Mouse (Mus musculus) CH12.LX (cell line): Measurements from ENCODE around the gene Lifr.

Experiments used
- CTCF ChIP-seq, 2 experiments: IDR thresholded peaks in 1 of 2; conservative IDR thresholded peaks in 1 of 2; 2 replicates each; pipeline ENCODE4 v1.5.1; 2011 to 2012; ENCODE audit warnings: low read depth in 2 of 2, low read length in 2 of 2, improper control_type of control experiment in 1 of 2, inconsistent platforms in 1 of 2, mild to moderate bottlenecking in 1 of 2, moderate library complexity in 1 of 2
- ELF1 ChIP-seq: IDR thresholded peaks from 2 replicates; pipeline ENCODE4 v1.6.1; 2014; ENCODE audit warnings: low read depth, mild to moderate bottlenecking, inconsistent platforms, low read length, improper control_type of control experiment
- GABPA ChIP-seq: IDR thresholded peaks from 2 replicates; pipeline ENCODE4 v1.6.1; 2012; ENCODE audit warnings: low read depth, low read length, improper control_type of control experiment, inconsistent platforms; ENCODE audit not compliant: insufficient replicate concordance
- MAX ChIP-seq: IDR thresholded peaks from 2 replicates; pipeline ENCODE4 v1.6.1; 2011; ENCODE audit warnings: low read length, improper control_type of control experiment
- MAZ ChIP-seq: IDR thresholded peaks from 2 replicates; pipeline ENCODE4 v1.6.1; 2012; ENCODE audit warnings: low read depth, mild to moderate bottlenecking, inconsistent platforms, low read length, improper control_type of control experiment, moderate library complexity
- POLR2A ChIP-seq: IDR thresholded peaks from 2 replicates; pipeline ENCODE4 v1.6.1; 2011; ENCODE audit warnings: low read depth, mild to moderate bottlenecking, improper control_type of control experiment, low read length
- POLR2AphosphoS2 ChIP-seq: IDR thresholded peaks from 2 replicates; pipeline ENCODE4 v1.6.1; 2011; ENCODE audit warnings: low read depth, low read length, improper control_type of control experiment
- TCF12 ChIP-seq: IDR thresholded peaks from 2 replicates; pipeline ENCODE4 v1.6.1; 2014; ENCODE audit warnings: low read depth, mild to moderate bottlenecking, inconsistent platforms, low read length, improper control_type of control experiment
- ZNF384 ChIP-seq: IDR thresholded peaks from 2 replicates; pipeline ENCODE4 v1.6.1; 2012; ENCODE audit warnings: low read depth, low read length, improper control_type of control experiment, inconsistent platforms

- TF ChIP-seq MAX (no peak), CTCF (conservative IDR thresholded peaks at IDR 0.05 in 1 of 2, IDR thresholded peaks at IDR 0.05 in 1 of 2; ENCODE audit: low read depth in 2 of 2, low read length in 2 of 2) (no peak), POLR2A (no peak), ELF1 (no peak), ZNF384 (no peak), GABPA (no peak), POLR2AphosphoS2 (no peak), TCF12 (no peak), MAZ (no peak)
Observed at GRCm38 (mm10) chr15:7173776-7174175, 83.4 kb downstream of the Lifr start.
